Mouse (Mus musculus) CH12F3 (cell line): ENCODE results near the gene Nr4a2.

Experiments used
- in situ Hi-C: fragments of 300-500 bp; cut with MboI; formaldehyde crosslinking; loops from 2 replicates; pipeline ENCODE4 v1.14.3; 2020; ENCODE audit warnings: low sequenced_read_pairs

Gene Nr4a2

GRCm38 (mm10) chr2:57111791-57112538 is 11.8 kb downstream of the Nr4a2 start:
- in situ Hi-C loops, result no loop called here

GRCm38 (mm10) chr2:57111011-57111790 is 12.6 kb downstream of the Nr4a2 start:
- in situ Hi-C loops, result no loop called here

- in situ Hi-C loops, result no loop called here
These were observed 13.4 kb downstream of the Nr4a2 start for GRCm38 (mm10) chr2:57110401-57110800.

- in situ Hi-C loops, result no loop called here
These were observed 13.9 kb downstream of the Nr4a2 start for GRCm38 (mm10) chr2:57109926-57110325.

- in situ Hi-C loops, result no loop called here
These were observed 14.5 kb downstream of the Nr4a2 start for GRCm38 (mm10) chr2:57109301-57109700.

GRCm38 (mm10) chr2:57108349-57108930 is 15.4 kb downstream of the Nr4a2 start:
- in situ Hi-C loops, result no loop called here

GRCm38 (mm10) chr2:57105401-57105800 is 18.4 kb downstream of the Nr4a2 start:
- in situ Hi-C loops, result no loop called here

- in situ Hi-C loops, result no loop called here
These were observed 19.1 kb downstream of the Nr4a2 start for GRCm38 (mm10) chr2:57104731-57105130.

- in situ Hi-C loops, result no loop called here
These were observed 19.8 kb downstream of the Nr4a2 start for GRCm38 (mm10) chr2:57103845-57104660.

GRCm38 (mm10) chr2:57102856-57103844 is 20.7 kb downstream of the Nr4a2 start:
- in situ Hi-C loops, result no loop called here

GRCm38 (mm10) chr2:57102091-57102855 is 21.5 kb downstream of the Nr4a2 start:
- in situ Hi-C loops, result no loop called here

- in situ Hi-C loops, result no loop called here
These were observed 23.6 kb downstream of the Nr4a2 start for GRCm38 (mm10) chr2:57100241-57100640.

- in situ Hi-C loops, result no loop called here
These were observed 51.4 kb downstream of the Nr4a2 start for GRCm38 (mm10) chr2:57072452-57072851.

GRCm38 (mm10) chr2:57063480-57063879 is 60.3 kb downstream of the Nr4a2 start:
- in situ Hi-C loops, result no loop called here
